Mouse (Mus musculus) heart, postnatal 0 days (tissue): ENCODE data around the gene Tmem94. TPM values are rescaled to one million over a fixed set of nuclear protein-coding genes. Genes with fewer than 3 reads are reported as not detected.

Experiments
- ATAC-seq: fragments of 200-750 bp; cut with Nextera tagmentation; 2 replicates; pipeline ENCODE4 v1.8.0; 2017; ENCODE audit warnings: low read depth, moderate number of reproducible peaks, moderate library complexity; ENCODE audit not compliant: insufficient read depth
- DNase-seq: peaks from one replicate; pipeline ENCODE4 v3.0.0-alpha.2; 2016; ENCODE audit warnings: low spot score
- H3K27ac ChIP-seq: fragments of 300-500 bp; sonication (generic); 2 replicates; pipeline ENCODE4 v1.5.1; 2014; ENCODE audit warnings: low read depth, mild to moderate bottlenecking
- H3K27me3 ChIP-seq: fragments of 300-500 bp; sonication (generic); 2 replicates; pipeline ENCODE4 v1.6.1; 2014; ENCODE audit warnings: low read length, mixed read lengths; ENCODE audit not compliant: control insufficient read depth, insufficient read depth
- H3K36me3 ChIP-seq: fragments of 300-500 bp; sonication (generic); replicated peaks from 2 replicates; pipeline ENCODE4 v1.6.1; 2014; ENCODE audit warnings: low read length, mixed read lengths; ENCODE audit not compliant: control insufficient read depth, insufficient read depth
- H3K4me1 ChIP-seq: fragments of 300-500 bp; sonication (generic); 2 replicates; pipeline ENCODE4 v1.6.1; 2014; ENCODE audit warnings: antibody characterized with exemption; ENCODE audit not compliant: control insufficient read depth, insufficient read depth
- H3K4me2 ChIP-seq: fragments of 300-500 bp; sonication (generic); 2 replicates; pipeline ENCODE4 v1.6.1; 2014; ENCODE audit warnings: low read depth, mild to moderate bottlenecking, low read length, moderate library complexity
- H3K4me3 ChIP-seq: fragments of 300-500 bp; sonication (generic); 2 replicates; pipeline ENCODE4 v1.5.1; 2014; ENCODE audit warnings: low read depth, low read length
- H3K9ac ChIP-seq: fragments of 300-500 bp; sonication (generic); replicated peaks from 2 replicates; pipeline ENCODE4 v1.6.1; 2014; ENCODE audit warnings: low read depth, low read length, mixed read lengths
- H3K9me3 ChIP-seq: fragments of 300-500 bp; sonication (generic); replicated peaks from 2 replicates; pipeline ENCODE4 v1.6.1; 2016; ENCODE audit warnings: low read length; ENCODE audit not compliant: control insufficient read depth
- CTCF ChIP-seq: IDR thresholded peaks from 2 replicates; pipeline ENCODE4 v1.5.1; 2016; ENCODE audit warnings: antibody characterized with exemption, control low read depth, low read depth
- EP300 ChIP-seq: IDR thresholded peaks from 2 replicates; pipeline ENCODE4 v1.6.1; 2016; ENCODE audit warnings: antibody characterized with exemption, low read depth
- WGBS: fragments of 180-500 bp; shearing (Covaris S2); extraction: QIAGEN DNeasy Blood & Tissue Kit; methylation state at CpG from one replicate; pipeline ENCODE4 v1.1.7; 2014; 5-methylcytosine and 5-hydroxymethylcytosine counted together
- polyA plus RNA-seq: library from polyadenylated mRNA; unstranded; fragments of >200 nt; fragmentation: Nextera tagmentation; extraction: Ambion mirVana; gene quantifications from 2 replicates; pipeline ENCODE4 v1.2.1, GENCODE M21; 2015
- total RNA-seq: library from RNA; depleted of rRNA; stranded (reverse); fragments of >200 nt; gene quantifications from 2 replicates; pipeline ENCODE4 v1.2.3, GENCODE M21; 2014; ENCODE audit warnings: low replicate concordance

The Tmem94 gene
- total and polyA plus RNA-seq, 2 experiments from 2014 or later, result 34.0 to 65.0 TPM

DNA sequence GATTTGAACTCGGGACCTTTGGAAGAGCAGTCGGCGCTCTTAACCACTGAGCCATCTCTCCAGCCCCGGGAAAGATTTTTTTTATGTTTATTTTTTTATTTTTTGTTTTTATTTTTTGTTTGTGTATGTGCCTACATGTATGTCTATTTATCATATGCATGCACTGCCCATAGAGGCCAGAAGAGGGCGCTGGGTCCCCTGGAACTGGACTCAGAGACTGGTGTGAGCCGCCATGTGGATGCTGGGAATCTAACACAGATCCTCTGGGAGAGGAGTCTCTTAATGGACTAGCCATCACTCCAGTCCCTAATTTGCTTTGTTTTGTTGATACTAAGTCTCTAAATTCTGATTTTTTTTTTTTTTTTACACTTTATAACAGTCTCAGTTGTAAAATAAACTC, 75.8 kb downstream of the Tmem94 start:
- TF ChIP-seq EP300 (no peak), CTCF (peak; percentile 25)
- Histone ChIP-seq H3K4me1 (peaks cover 51% of the 10 kb centered on the region), H3K9ac (no peak overlapping the region)

GRCm38 (mm10) chr11:115841961-115842550, 76.8 kb downstream of the Tmem94 start:
- ATAC-seq, result peak; percentile 85
- Histone ChIP-seq H3K4me2 (no peak overlapping the region), H3K36me3 (peaks cover 18% of the 10 kb centered on the region), H3K4me1 (peaks cover 45% of the 10 kb centered on the region), H3K27me3 (no peaks in the 10 kb centered on the region), H3K9me3 (no peaks in the 10 kb centered on the region), H3K9ac (no peak overlapping the region), H3K4me3 (no peak overlapping the region), H3K27ac (peak overlapping the region; percentile 93)
- TF ChIP-seq CTCF (no peak), EP300 (0 out of 2 replicates have a peak, but pooled peaks have one; percentile 59)
- 10% methylated on average over 6 of the region's 6 CpGs for WGBS
- peak; percentile 82 for DNase-seq

More for the DNA sequence above, 75.8 kb downstream of the Tmem94 start:
- 87% methylated on average over 6 of the region's 6 CpGs for WGBS
- DNase-seq (no peak), ATAC-seq (no peak)
- no peaks in the 10 kb centered on the region for H3K27me3 ChIP-seq
- H3K4me3 ChIP-seq, result no peak overlapping the region
- H3K4me2 ChIP-seq, result no peak overlapping the region
- H3K36me3 ChIP-seq, result peaks cover 10% of the 10 kb centered on the region
- peak overlapping the region; percentile 93 for H3K27ac ChIP-seq
- no peaks in the 10 kb centered on the region for H3K9me3 ChIP-seq

- Histone ChIP-seq H3K4me2 (no peak overlapping the region), H3K4me1 (peaks cover 41% of the 10 kb centered on the region), H3K9me3 (no peaks in the 10 kb centered on the region), H3K36me3 (peaks cover 25% of the 10 kb centered on the region), H3K9ac (no peak overlapping the region), H3K27ac (peak overlapping the region; percentile 93), H3K27me3 (no peaks in the 10 kb centered on the region), H3K4me3 (no peak overlapping the region)
- TF ChIP-seq EP300 (no peak), CTCF (no peak)
- ATAC-seq (no peak), DNase-seq (no peak)
- 74% methylated on average over 14 of the region's 14 CpGs for WGBS
Measured at GRCm38 (mm10) chr11:115843141-115843890, 78.1 kb downstream of the Tmem94 start.

DNA sequence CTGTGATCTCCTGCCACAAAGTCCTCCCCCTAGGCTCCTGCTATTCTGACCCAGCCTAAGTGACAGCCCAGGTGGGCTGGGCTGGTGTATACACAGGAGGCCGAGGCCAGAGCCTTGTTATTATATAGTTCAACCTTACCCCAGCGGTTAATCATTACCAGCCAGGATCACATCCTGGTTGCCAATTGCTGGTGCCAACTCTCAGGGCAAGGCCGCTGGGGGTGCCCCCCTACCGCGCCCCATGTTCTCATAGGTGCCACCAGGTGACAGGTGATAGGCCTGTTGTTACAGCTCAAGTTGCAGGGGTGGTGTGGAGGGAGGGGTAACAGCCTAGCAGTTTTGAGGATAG, 78.6 kb downstream of the Tmem94 start:
- Histone ChIP-seq H3K4me1 (peaks cover 37% of the 10 kb centered on the region), H3K4me3 (no peak overlapping the region)

GRCm38 (mm10) chr11:115844240-115844639, 79.0 kb downstream of the Tmem94 start:
- WGBS, result 81% methylated on average over 8 of the region's 8 CpGs
- Histone ChIP-seq H3K27ac (no peak overlapping the region), H3K4me3 (no peak overlapping the region), H3K36me3 (peaks cover 26% of the 10 kb centered on the region), H3K27me3 (no peaks in the 10 kb centered on the region), H3K4me1 (peaks cover 33% of the 10 kb centered on the region), H3K4me2 (no peak overlapping the region), H3K9ac (no peak overlapping the region), H3K9me3 (no peaks in the 10 kb centered on the region)
- TF ChIP-seq CTCF, result no peak
- TF ChIP-seq EP300, result no peak
- no peak for DNase-seq
- ATAC-seq, result no peak

More for the DNA sequence above, 78.6 kb downstream of the Tmem94 start:
- TF ChIP-seq CTCF, result no peak
- no peak for TF ChIP-seq EP300
- H3K27ac ChIP-seq, result no peak overlapping the region
- no peak overlapping the region for H3K4me2 ChIP-seq
- 92% methylated on average over 5 of the region's 5 CpGs for WGBS
- no peaks in the 10 kb centered on the region for H3K9me3 ChIP-seq
- no peak for DNase-seq
- ATAC-seq, result no peak
- no peaks in the 10 kb centered on the region for H3K27me3 ChIP-seq
- H3K9ac ChIP-seq, result no peak overlapping the region
- H3K36me3 ChIP-seq, result peaks cover 26% of the 10 kb centered on the region
